Mouse (Mus musculus) heart, postnatal 0 days (tissue): ENCODE data around the gene Mn1. TPM values are rescaled to one million over a fixed set of nuclear protein-coding genes. Genes with fewer than 3 reads are reported as not detected.

Experiments used
- ATAC-seq: fragments of 200-750 bp; cut with Nextera tagmentation; 2 replicates; pipeline ENCODE4 v1.8.0; 2017; ENCODE audit warnings: low read depth, moderate number of reproducible peaks, moderate library complexity; ENCODE audit not compliant: insufficient read depth
- DNase-seq: peaks from one replicate; pipeline ENCODE4 v3.0.0-alpha.2; 2016; ENCODE audit warnings: low spot score
- H3K27ac ChIP-seq: fragments of 300-500 bp; sonication (generic); 2 replicates; pipeline ENCODE4 v1.5.1; 2014; ENCODE audit warnings: low read depth, mild to moderate bottlenecking
- H3K27me3 ChIP-seq: fragments of 300-500 bp; sonication (generic); 2 replicates; pipeline ENCODE4 v1.6.1; 2014; ENCODE audit warnings: low read length, mixed read lengths; ENCODE audit not compliant: control insufficient read depth, insufficient read depth
- H3K36me3 ChIP-seq: fragments of 300-500 bp; sonication (generic); replicated peaks from 2 replicates; pipeline ENCODE4 v1.6.1; 2014; ENCODE audit warnings: low read length, mixed read lengths; ENCODE audit not compliant: control insufficient read depth, insufficient read depth
- H3K4me1 ChIP-seq: fragments of 300-500 bp; sonication (generic); 2 replicates; pipeline ENCODE4 v1.6.1; 2014; ENCODE audit warnings: antibody characterized with exemption; ENCODE audit not compliant: control insufficient read depth, insufficient read depth
- H3K4me2 ChIP-seq: fragments of 300-500 bp; sonication (generic); 2 replicates; pipeline ENCODE4 v1.6.1; 2014; ENCODE audit warnings: low read depth, mild to moderate bottlenecking, low read length, moderate library complexity
- H3K4me3 ChIP-seq: fragments of 300-500 bp; sonication (generic); 2 replicates; pipeline ENCODE4 v1.5.1; 2014; ENCODE audit warnings: low read depth, low read length
- H3K9ac ChIP-seq: fragments of 300-500 bp; sonication (generic); replicated peaks from 2 replicates; pipeline ENCODE4 v1.6.1; 2014; ENCODE audit warnings: low read depth, low read length, mixed read lengths
- H3K9me3 ChIP-seq: fragments of 300-500 bp; sonication (generic); replicated peaks from 2 replicates; pipeline ENCODE4 v1.6.1; 2016; ENCODE audit warnings: low read length; ENCODE audit not compliant: control insufficient read depth
- CTCF ChIP-seq: IDR thresholded peaks from 2 replicates; pipeline ENCODE4 v1.5.1; 2016; ENCODE audit warnings: antibody characterized with exemption, control low read depth, low read depth
- EP300 ChIP-seq: IDR thresholded peaks from 2 replicates; pipeline ENCODE4 v1.6.1; 2016; ENCODE audit warnings: antibody characterized with exemption, low read depth
- WGBS: fragments of 180-500 bp; shearing (Covaris S2); extraction: QIAGEN DNeasy Blood & Tissue Kit; methylation state at CpG from one replicate; pipeline ENCODE4 v1.1.7; 2014; 5-methylcytosine and 5-hydroxymethylcytosine counted together
- polyA plus RNA-seq: library from polyadenylated mRNA; unstranded; fragments of >200 nt; fragmentation: Nextera tagmentation; extraction: Ambion mirVana; gene quantifications from 2 replicates; pipeline ENCODE4 v1.2.1, GENCODE M21; 2015
- total RNA-seq: library from RNA; depleted of rRNA; stranded (reverse); fragments of >200 nt; gene quantifications from 2 replicates; pipeline ENCODE4 v1.2.3, GENCODE M21; 2014; ENCODE audit warnings: low replicate concordance

Gene Mn1
- total and polyA plus RNA-seq, 2 experiments from 2014 or later = 4.5 to 16.4 TPM

DNA sequence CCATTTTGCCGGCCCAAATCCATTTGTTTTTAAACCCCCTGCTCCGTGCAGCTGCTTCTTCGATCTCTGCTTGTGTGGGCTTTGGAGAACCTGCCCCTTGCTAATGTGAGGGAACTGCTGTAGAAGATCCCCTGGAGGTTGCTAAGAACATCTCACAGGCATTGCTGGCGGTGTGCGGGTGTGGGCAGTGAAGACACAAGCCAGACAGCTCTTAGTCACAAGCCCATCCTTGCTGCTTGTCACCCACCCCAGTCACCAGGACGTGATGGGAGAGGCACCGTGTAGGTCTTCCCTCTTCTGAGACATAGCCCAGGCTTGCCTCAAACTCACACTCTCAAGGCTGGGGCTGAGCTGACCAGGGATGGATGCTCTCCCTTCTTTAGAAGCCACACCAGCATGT is 20.0 kb downstream of the Mn1 start:
- no peaks in the 10 kb centered on the region for H3K36me3 ChIP-seq
- no peak overlapping the region for H3K4me2 ChIP-seq
- no peak overlapping the region for H3K27ac ChIP-seq
- no peak overlapping the region for H3K4me3 ChIP-seq
- H3K27me3 ChIP-seq = peaks cover 4% of the 10 kb centered on the region; the same call in 1 of the 2 replicates
- ATAC-seq (no peak), DNase-seq (no peak)
- H3K9me3 ChIP-seq = no peaks in the 10 kb centered on the region
- H3K9ac ChIP-seq = no peak overlapping the region
- peaks cover 15% of the 10 kb centered on the region for H3K4me1 ChIP-seq
- TF ChIP-seq EP300 (no peak), CTCF (no peak)
- 81% methylated on average over 7 of the region's 7 CpGs for WGBS

DNA sequence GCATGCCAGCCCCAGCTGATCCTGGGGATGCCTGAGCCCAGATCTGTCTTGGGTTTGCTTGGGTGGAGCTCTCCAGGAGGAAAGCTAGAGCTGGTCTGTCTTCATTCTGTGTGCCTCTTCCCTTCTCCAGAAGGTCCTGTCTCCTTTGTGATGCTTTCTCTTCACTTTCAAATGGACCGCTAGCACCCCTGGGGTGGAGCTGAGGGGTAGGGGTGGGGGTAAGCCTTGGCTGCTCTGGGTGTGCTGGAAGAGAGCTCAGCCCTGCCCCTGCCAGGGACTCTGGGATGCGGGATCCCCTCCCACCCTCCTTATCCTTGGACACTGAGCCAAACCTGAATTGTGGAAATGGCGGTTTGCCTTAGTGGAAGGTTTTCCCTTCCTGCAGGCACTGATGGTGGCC is 21.2 kb downstream of the Mn1 start:
- DNase-seq (no peak), ATAC-seq (no peak)
- Histone ChIP-seq H3K27ac (no peak overlapping the region), H3K27me3 (0 out of 2 replicates have a peak, but pooled peaks cover 1% of the 10 kb centered on the region), H3K4me3 (no peak overlapping the region), H3K36me3 (no peaks in the 10 kb centered on the region), H3K9me3 (no peaks in the 10 kb centered on the region), H3K9ac (no peak overlapping the region), H3K4me1 (peaks cover 15% of the 10 kb centered on the region), H3K4me2 (no peak overlapping the region)
- no peak for TF ChIP-seq EP300
- TF ChIP-seq CTCF = no peak
- WGBS = 78% methylated on average over 3 of the region's 3 CpGs

DNA sequence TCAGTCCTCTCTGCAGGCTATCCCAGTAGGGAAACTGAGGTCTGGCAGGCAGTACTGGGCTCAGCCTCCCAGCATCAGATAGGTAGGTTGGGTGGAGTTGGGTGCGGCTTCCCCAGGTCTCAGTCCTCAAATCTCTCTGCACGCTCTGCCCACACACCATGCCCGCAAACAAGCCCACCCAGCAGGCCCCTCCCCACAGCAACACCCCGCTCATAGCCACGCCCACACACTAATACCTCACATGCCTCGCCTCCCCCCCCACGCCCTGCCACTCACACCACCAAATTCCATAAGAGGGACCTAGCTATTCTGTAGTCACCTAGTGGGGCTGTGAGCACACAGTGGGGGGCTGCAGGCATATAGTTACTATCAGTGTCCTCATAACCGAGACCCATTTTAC is 21.7 kb downstream of the Mn1 start:
- Histone ChIP-seq H3K9ac (no peak overlapping the region), H3K4me2 (no peak overlapping the region), H3K4me3 (no peak overlapping the region), H3K36me3 (no peaks in the 10 kb centered on the region), H3K9me3 (no peaks in the 10 kb centered on the region), H3K27ac (no peak overlapping the region), H3K27me3 (no peaks in the 10 kb centered on the region), H3K4me1 (peaks cover 15% of the 10 kb centered on the region)
- ATAC-seq = no peak
- WGBS = 85% methylated on average over 8 of the region's 8 CpGs
- no peak for DNase-seq
- no peak for TF ChIP-seq EP300
- no peak for TF ChIP-seq CTCF

DNA sequence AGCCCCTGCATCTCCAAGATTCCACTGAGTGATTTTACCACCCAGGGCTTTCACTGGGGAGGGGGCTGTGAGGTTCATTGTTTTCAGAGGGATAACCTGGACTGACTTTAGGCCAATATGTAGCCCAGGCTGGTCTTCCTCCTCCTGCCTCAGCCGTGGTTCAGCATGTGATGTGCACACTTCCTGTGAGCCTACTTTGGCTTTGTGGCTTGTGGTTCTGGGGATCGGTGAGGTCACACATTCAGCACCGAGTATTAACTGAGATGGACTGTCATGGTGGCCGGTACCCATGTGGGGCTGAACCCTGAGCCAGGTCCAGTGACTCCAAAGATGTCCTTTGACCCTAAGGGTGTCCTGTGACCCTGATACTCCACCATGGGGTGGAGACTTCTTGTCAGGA is 23.1 kb downstream of the Mn1 start:
- ATAC-seq = no peak
- Histone ChIP-seq H3K9me3 (no peaks in the 10 kb centered on the region), H3K36me3 (no peaks in the 10 kb centered on the region), H3K4me1 (peaks cover 6% of the 10 kb centered on the region), H3K4me3 (no peak overlapping the region), H3K27ac (no peak overlapping the region), H3K27me3 (no peaks in the 10 kb centered on the region), H3K9ac (no peak overlapping the region), H3K4me2 (no peak overlapping the region)
- no peak for TF ChIP-seq CTCF
- no peak for TF ChIP-seq EP300
- WGBS = 86% methylated on average over 4 of the region's 4 CpGs
- DNase-seq = no peak

DNA sequence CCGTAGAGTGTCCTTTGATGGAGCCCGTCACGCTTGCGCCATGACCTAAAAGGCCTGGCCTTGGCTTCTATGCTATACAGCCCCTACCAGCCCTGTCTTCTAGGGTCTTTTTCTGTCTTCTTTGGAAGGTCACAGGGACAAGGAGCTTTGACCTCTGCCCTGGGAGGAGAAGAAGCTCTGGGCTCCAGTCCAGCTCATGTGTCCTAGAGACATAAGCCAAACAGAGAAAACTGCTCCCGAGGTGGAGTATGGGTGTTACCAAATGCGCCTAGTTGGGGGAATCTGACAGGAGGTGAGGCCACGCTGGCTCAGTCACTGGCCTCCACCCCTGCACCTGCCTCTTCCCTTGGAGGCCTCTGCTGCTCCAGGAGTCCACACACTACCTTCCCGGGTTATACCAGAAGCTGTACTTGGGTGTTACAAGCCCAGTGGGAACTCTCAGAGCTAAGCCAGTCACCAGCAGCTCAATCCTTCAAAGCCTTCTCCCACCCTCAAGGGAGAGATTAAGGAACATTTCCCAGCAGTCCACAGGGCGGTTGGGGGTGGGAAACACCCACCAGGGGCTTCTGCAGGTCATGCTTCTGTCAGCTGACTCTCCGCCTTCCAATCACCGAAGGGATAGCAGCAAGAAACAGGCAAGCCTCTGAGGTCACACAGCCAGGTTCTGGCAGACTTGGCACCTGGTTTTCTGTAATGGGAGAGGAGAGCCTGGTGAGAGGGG is 25.1 kb downstream of the Mn1 start:
- no peaks in the 10 kb centered on the region for H3K4me1 ChIP-seq
- no peaks in the 10 kb centered on the region for H3K9me3 ChIP-seq
- no peak for TF ChIP-seq CTCF
- TF ChIP-seq EP300 = no peak
- ATAC-seq (no peak), DNase-seq (no peak)
- no peak overlapping the region for H3K9ac ChIP-seq
- no peak overlapping the region for H3K27ac ChIP-seq
- no peak overlapping the region for H3K4me3 ChIP-seq
- no peaks in the 10 kb centered on the region for H3K27me3 ChIP-seq
- H3K36me3 ChIP-seq = no peaks in the 10 kb centered on the region
- WGBS = 74% methylated on average over 11 of the region's 11 CpGs
- H3K4me2 ChIP-seq = no peak overlapping the region

DNA sequence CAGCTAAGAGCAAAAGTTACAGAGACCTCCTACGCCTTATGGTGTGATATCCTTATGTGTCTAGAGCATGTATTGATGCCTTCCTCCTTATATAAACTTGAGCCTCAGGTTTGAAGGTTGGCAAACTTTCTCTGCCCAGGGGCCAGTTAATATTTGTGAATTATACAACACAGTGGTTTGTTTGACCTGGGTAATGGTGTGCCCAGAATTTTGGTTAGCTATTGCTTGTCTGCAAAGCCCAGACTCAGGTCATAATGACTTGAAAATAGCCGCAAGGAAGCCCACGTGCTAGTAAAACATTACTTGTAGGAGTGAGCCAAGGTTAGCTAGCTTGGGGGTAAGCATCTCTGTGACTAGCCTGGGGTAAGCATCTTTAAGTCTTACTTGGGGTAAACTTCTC is 26.5 kb downstream of the Mn1 start:
- ATAC-seq = no peak
- Histone ChIP-seq H3K4me2 (no peak overlapping the region), H3K4me3 (no peak overlapping the region), H3K9ac (no peak overlapping the region), H3K4me1 (no peaks in the 10 kb centered on the region), H3K36me3 (no peaks in the 10 kb centered on the region), H3K27ac (no peak overlapping the region), H3K27me3 (no peaks in the 10 kb centered on the region), H3K9me3 (no peaks in the 10 kb centered on the region)
- TF ChIP-seq EP300 = no peak
- TF ChIP-seq CTCF = no peak
- WGBS = 95% methylated on average over 3 of the region's 3 CpGs
- no peak for DNase-seq
